Mouse (Mus musculus) cerebellum, postnatal 10 days (tissue): ENCODE measurements at regions not wholly inside any gene's neighbourhood (a gene's known extent, or its start where the extent isn't known, plus 50 kb on each side); places are given as distances from the start of the nearest gene placed in this dataset.

Source experiments
- DNase-seq, 2 experiments: peaks; one replicate each; pipeline ENCODE4 v3.0.0; 2021; ENCODE audit warnings: mixed read lengths in 2 of 2

GRCm38 (mm10) chr16:64166676-64167407 is 302.9 kb upstream of the Epha3 start:
- peak; percentile 43 to 44 for DNase-seq

DNA sequence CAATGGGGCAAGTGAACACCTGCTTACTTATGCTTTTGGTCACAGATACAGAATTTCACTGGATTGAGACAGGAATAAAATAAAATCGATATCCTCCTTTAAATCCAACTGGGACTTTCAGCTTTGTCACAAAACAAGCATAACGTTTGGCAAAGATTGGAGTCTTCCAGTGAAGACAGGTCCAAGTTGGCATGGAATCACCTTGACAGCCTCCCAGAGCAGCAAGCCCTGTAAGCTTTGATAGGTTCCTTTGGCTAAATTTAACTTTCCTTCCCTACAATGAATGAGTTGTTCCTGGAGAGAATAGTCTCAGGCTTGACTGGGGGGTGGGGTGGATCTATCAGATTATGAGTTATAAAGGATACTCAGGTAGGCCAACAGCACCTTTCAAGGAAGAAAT is 302.1 kb upstream of the Epha3 start:
- DNase-seq: peak; percentile 78

GRCm38 (mm10) chr16:64145687-64146535 is 281.9 kb upstream of the Epha3 start:
- DNase-seq: no peak
